Mouse (Mus musculus): ENCODE measurements around the gene Usb1.

The Usb1 gene

GRCm38 (mm10) chr8:95335706-95336105 lies 3.6 kb downstream of the Usb1 start:
- DNase-seq (ENCODE audit: low spot score), result no peak

GRCm38 (mm10) chr8:95336363-95336762 lies 4.3 kb downstream of the Usb1 start:
- no peak for DNase-seq (ENCODE audit: low spot score)

- no peak for DNase-seq (ENCODE audit: low spot score)
Observed at GRCm38 (mm10) chr8:95341721-95342120, 9.6 kb downstream of the Usb1 start.

- no peak for DNase-seq (ENCODE audit: low spot score)
Observed at GRCm38 (mm10) chr8:95344668-95345067, 12.6 kb downstream of the Usb1 start.

- DNase-seq (ENCODE audit: low spot score), result peak; percentile 52
Observed at GRCm38 (mm10) chr8:95346643-95347545, 14.8 kb downstream of the Usb1 start.

- DNase-seq (ENCODE audit: low spot score), result no peak
Observed at GRCm38 (mm10) chr8:95348356-95348755, 16.3 kb downstream of the Usb1 start.

GRCm38 (mm10) chr8:95348811-95349630 lies 16.9 kb downstream of the Usb1 start:
- DNase-seq (ENCODE audit: low spot score), result no peak

GRCm38 (mm10) chr8:95351461-95351860 lies 19.4 kb downstream of the Usb1 start:
- DNase-seq (ENCODE audit: low spot score), result no peak

GRCm38 (mm10) chr8:95352151-95352870 lies 20.2 kb downstream of the Usb1 start, which contains the start of gene Mmp15:
Gene Mmp15, plus strand, starts transcription at chr8:95352268.
- DNase-seq (ENCODE audit: low spot score), result peak; percentile 81

GRCm38 (mm10) chr8:95352871-95353866 lies 21.1 kb downstream of the Usb1 start:
- DNase-seq (ENCODE audit: low spot score), result peak; percentile 62

- no peak for DNase-seq (ENCODE audit: low spot score)
Observed at GRCm38 (mm10) chr8:95354606-95355005, 22.5 kb downstream of the Usb1 start.

GRCm38 (mm10) chr8:95358550-95359411 lies 26.7 kb downstream of the Usb1 start:
- peak; percentile 83 for DNase-seq (ENCODE audit: low spot score)

- no peak for DNase-seq (ENCODE audit: low spot score)
Observed at GRCm38 (mm10) chr8:95360181-95361015, 28.3 kb downstream of the Usb1 start.

GRCm38 (mm10) chr8:95361016-95361341 lies 28.9 kb downstream of the Usb1 start:
- DNase-seq (ENCODE audit: low spot score), result no peak

GRCm38 (mm10) chr8:95362272-95362671 lies 30.2 kb downstream of the Usb1 start:
- no peak for DNase-seq (ENCODE audit: low spot score)

- no peak for DNase-seq (ENCODE audit: low spot score)
Observed at GRCm38 (mm10) chr8:95363849-95364248, 31.8 kb downstream of the Usb1 start.

- DNase-seq (ENCODE audit: low spot score), result peak; percentile 76
Observed at GRCm38 (mm10) chr8:95369581-95370326, 37.7 kb downstream of the Usb1 start.

GRCm38 (mm10) chr8:95373389-95374002 lies 41.4 kb downstream of the Usb1 start:
- DNase-seq (ENCODE audit: low spot score), result no peak
